Mouse (Mus musculus) urinary bladder, postnatal 36 days (tissue): Measurements from ENCODE around the gene Pipox.

Experiments used
- DNase-seq, 2 experiments: peaks; one replicate each; pipeline ENCODE4 v3.0.0; 2022; ENCODE audit warnings: low spot score in 2 of 2, mixed read lengths in 1 of 2

Gene Pipox

DNA sequence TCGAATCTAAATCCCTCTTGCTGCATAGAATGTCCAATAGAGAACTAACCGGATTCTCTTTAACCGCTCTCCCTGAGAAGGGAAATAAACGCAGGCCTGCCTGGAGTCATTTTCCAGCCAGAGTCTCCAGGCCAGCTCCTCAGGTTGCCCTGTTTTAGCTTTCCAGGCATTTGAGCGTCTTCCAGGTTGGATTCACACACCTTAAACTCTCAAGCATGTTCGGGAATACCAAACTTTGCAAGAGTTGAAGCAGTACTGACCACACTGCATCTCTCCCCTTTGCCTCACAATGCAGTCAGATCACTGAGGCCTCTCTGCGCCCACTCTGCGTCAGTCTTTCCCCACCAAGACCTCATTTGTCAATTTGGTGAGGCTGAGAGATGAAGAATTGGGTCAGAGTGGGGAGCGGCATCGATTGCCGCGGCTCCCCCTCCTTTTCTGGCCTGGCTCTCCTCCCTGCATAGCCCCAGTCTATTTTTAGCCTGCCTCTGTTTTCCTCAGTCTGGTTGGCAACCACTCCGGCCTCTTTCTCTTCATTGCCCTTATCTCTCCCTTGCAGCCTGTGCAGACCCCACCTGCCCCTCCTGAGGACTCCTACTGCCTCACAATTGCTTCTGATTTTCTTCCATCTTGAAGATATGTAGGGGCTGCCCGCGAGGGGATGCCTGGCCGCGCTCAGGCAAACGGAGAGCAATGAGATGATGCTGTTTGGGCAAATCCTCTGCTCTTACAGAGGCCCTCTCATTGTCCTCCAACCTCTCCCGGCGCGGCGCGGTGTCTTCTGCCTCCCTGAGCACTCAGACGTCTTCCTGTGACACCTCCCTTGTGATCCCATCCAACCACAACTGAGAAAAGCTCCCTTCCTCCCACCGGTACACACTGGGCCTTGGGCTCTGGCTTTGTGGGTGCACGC, 17.8 kb downstream of the Pipox start:
- no peak for DNase-seq

GRCm38 (mm10) chr11:77875269-77875668, 18.6 kb downstream of the Pipox start:
- DNase-seq, result no peak

DNA sequence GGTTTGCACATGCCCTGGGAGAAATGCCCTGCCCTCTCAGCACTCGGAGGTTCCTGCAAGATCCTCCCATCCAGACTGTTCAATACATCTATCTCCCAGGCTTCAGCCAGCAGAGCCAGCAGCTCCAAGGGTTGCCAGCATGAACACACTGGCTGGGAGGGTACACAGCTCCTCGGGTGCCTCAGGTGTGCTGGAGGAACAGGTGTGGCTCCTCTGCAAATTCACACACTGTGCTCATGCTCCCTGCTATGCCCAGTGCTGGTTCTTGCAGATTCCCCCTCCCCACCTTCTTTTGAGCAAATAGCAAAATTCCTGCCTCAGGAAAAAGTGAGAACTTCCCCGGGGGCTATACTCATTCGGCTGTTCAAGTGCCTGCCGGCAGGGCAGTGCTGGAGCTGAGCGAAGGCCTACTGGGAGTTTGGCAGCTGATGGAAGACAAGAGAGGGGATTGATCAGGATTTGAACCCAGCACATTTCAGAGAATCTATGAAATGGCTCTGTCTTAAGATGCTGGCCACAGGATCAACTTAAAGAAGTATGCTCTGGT, 19.1 kb downstream of the Pipox start:
- DNase-seq, result no peak

DNA sequence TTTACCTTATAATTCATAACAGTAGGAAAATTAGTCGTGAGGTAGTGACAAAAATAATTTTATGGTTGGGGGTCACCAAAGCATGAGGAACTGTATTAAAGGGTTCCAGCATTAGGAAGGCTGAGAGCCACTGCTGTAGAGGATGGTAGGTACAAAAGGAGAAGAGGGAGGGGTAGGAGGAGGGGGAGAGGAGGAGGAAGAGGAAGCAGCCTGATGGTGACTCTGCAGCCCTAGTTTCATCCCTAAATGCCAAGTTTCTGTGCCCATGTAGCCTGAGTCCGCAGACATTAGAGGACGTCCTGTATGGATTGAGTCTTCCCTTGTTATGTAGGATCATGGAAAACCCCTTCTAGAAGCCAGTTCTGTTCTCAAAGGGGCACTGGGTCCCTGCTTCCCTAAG, 20.8 kb downstream of the Pipox start:
- DNase-seq, result no peak

DNA sequence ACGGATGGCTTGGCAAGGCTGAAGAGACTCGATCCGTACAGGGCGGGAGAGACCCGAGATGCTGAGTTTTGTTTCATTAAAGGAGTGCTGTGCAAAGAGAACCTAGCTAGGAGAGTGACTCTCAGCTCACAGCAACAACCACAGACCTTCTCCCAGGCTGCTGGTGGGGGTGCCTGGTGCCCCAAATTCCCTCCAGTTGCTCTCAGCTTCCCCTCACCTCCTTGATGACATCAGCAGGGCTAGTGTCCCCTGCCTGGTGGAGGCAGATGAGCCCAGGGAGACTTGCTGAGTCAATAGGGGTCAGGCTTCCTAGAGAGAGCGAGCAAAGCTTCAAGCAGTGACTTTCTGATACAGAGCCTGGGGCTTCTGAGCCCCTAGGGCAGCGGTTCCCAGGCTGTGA, 21.2 kb downstream of the Pipox start:
- DNase-seq, result no peak

DNA sequence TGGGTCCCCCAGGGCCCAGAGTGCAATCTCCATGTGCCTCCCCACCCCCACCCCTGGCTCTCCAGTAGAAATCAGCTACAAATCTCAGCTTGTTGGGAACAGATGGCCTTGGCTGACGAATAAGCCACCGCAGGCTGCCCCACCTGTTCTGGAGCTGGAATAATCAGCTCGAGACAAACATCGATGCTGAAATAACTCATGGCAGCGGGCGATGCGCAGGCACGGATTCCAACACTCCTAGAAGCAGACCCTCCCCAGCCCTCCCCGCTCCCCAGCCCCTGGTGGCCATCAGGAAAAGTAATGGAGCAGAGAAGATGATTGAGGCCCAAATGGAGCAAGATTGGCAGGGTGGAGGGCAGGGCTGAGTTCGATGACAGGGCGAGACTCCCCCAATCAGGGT, 21.7 kb downstream of the Pipox start:
- no peak for DNase-seq

GRCm38 (mm10) chr11:77871436-77871835, 22.5 kb downstream of the Pipox start:
- DNase-seq, result no peak

GRCm38 (mm10) chr11:77867419-77868083, 26.3 kb downstream of the Pipox start:
- no peak for DNase-seq

- no peak for DNase-seq
These were observed 29.1 kb downstream of the Pipox start for GRCm38 (mm10) chr11:77864771-77865170.

DNA sequence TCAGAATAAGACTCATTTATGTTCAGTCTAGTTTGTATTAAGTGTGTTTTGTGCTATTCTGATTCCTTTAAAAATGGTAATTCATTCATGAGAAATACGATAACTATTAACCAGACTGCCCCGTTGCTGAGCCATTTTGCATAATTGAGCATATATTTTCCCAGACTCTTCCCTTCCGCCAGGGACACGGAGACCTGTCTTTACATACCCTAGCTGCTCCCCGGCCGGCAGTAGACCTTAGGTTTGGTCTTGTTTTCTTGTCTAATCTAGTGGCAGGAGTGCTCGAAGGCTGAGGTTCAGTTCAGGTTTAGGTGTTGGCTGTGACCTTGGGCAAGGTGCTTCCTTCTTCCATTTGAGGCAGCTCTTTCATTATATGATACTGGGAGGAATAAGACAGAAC, 31.0 kb downstream of the Pipox start:
- DNase-seq, result no peak

- no peak for DNase-seq
These were observed 32.9 kb downstream of the Pipox start for GRCm38 (mm10) chr11:77860947-77861346.

DNA sequence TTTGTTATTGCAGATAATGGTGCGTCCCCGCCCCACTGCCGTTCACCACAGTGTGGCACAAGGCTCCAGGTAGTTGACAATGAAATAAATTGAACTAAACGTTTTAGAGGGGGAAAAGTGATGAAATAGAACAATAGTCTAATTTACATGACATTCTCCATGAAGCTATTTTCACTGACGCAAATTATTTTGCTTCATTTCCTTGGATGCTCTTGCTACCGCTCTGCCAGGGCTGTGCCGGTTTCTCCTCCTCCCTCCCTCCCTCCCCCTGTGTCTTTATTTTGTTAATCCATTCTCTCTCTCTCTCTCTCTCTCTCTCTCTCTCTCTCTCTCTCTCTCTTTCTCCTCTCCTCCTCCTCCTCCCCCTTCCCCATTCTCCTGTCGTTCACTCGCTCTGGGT, 35.3 kb downstream of the Pipox start:
- DNase-seq, result no peak

- no peak for DNase-seq
These were observed 36.8 kb downstream of the Pipox start for GRCm38 (mm10) chr11:77857089-77857488.

GRCm38 (mm10) chr11:77855396-77855795, 38.5 kb downstream of the Pipox start:
- DNase-seq, result no peak

GRCm38 (mm10) chr11:77854641-77855040, 39.3 kb downstream of the Pipox start:
- DNase-seq, result no peak

DNA sequence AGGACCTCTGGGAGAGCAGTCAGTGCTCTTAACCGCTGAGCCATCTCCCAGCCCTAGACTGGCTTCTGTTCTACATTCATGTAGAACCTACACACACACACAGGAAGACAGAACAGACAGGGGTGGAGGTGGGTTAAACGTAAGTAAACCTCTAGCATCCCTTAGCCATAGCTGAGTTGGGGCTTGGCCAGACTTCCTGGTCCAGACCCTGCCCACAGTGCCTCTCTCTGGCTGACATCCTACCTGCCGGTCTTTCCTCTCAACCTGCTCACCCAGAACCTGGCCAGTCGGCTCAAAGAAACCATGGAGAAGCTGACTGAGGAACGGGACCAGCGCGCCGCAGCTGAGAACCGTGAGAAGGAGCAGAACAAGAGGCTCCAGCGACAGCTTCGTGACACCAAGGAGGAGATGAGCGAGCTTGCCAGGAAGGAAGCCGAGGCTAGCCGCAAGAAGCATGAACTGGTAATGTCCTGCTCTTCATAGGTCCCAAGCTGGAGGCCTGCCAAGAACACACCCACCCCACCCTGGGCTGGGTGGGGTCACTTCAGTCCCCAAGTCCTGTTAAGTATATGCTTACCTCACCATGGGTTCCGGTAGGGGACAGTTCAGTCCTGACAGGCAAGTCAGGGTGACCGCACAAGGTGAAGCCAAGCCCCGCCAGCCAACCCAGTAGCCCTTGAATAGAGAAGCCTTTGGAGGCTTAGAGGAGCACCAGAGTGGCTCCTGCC, 40.8 kb downstream of the Pipox start:
- DNase-seq, result no peak

- no peak for DNase-seq
These were observed 41.7 kb downstream of the Pipox start for GRCm38 (mm10) chr11:77852195-77852594.

- no peak for DNase-seq
These were observed 42.3 kb downstream of the Pipox start for GRCm38 (mm10) chr11:77851483-77852010.

- no peak for DNase-seq
These were observed 43.3 kb downstream of the Pipox start for GRCm38 (mm10) chr11:77850401-77851244.

DNA sequence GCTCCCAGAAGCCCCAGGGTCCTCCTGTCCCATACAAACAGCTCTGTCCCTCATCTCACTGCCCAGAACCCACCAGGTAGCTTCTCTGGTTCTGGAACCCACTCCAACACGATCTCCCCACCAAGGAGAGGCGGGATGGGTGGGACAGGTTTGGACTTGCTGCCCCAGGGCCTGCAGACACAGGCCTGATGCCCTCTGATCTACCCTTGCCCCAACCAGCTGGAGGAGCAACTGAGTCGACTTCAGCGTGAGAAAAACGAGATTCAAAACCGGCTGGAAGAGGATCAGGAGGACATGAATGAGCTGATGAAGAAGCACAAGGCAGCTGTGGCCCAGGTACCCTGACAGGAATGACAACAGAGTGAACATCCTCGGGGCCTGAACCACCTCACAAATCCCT, 44.7 kb downstream of the Pipox start:
- DNase-seq, result peak; percentile 40 to 60

DNA sequence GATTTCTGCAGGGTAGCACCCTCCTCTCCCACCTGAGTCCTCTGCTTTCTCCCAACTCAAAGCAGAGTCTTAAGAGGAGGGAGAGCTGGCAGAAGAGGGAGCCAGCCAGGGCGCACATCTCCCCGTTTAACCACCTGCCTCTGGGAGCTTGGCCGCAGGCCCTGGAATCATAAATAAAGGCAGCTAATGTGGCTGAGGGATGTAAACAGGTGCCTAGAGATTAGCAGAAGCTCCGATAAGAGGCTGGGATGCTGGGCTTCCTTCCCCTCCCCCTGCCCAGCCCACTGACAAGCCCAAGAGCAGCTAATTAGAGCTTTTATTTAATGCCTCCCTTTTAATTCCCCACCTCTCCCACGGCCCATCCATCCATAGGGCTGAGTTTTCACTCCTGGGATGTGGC, 45.8 kb downstream of the Pipox start:
- DNase-seq, result no peak
